Mouse (Mus musculus): ENCODE data around the gene Bicra. TPM values are rescaled to one million over a fixed set of nuclear protein-coding genes. Genes with fewer than 3 reads are reported as not detected.

The Bicra gene
- polyA plus RNA-seq, 1 experiment from 2014 or later = 4.7 TPM

GRCm38 (mm10) chr7:16044531-16044930, 3.2 kb downstream of the Bicra start:
- Histone ChIP-seq H3K27me3 (ENCODE audit: control insufficient read depth, insufficient read depth, low read length) (no peaks in the 10 kb centered on the region), H3K9ac (ENCODE audit: low read length) (no peak overlapping the region), H3K36me3 (ENCODE audit: control insufficient read depth, insufficient read depth) (no peaks in the 10 kb centered on the region), H3K4me3 (ENCODE audit: low read length) (no peak overlapping the region), H3K4me1 (ENCODE audit: control insufficient read depth, insufficient read depth, low read length) (peaks cover 31% of the 10 kb centered on the region), H3K27ac (ENCODE audit: low read length) (peak overlapping the region; percentile 34), H3K9me3 (replicated peaks; ENCODE audit: control insufficient read depth, low read length) (no peaks in the 10 kb centered on the region), H3K4me2 (ENCODE audit: low read depth, low read length) (no peak overlapping the region)
- no peak for ATAC-seq (replicated peaks; ENCODE audit: extremely low read depth, insufficient read depth, low FRiP score)
- 40% methylated on average over 5 of the region's 5 CpGs for WGBS

- H3K27me3 ChIP-seq (ENCODE audit: control insufficient read depth, insufficient read depth, low read length) = no peaks in the 10 kb centered on the region
- H3K4me1 ChIP-seq (ENCODE audit: control insufficient read depth, insufficient read depth, low read length) = peaks cover 25% of the 10 kb centered on the region
- H3K4me3 ChIP-seq (ENCODE audit: low read length) = no peak overlapping the region
- H3K4me2 ChIP-seq (ENCODE audit: low read depth, low read length) = peak overlapping the region; percentile 8
- no peaks in the 10 kb centered on the region for H3K36me3 ChIP-seq (ENCODE audit: control insufficient read depth, insufficient read depth)
- WGBS = 45% methylated on average over 3 of the region's 3 CpGs
- H3K27ac ChIP-seq (ENCODE audit: low read length) = peak overlapping the region; percentile 46
- H3K9me3 ChIP-seq (replicated peaks; ENCODE audit: control insufficient read depth, low read length) = no peaks in the 10 kb centered on the region
- H3K9ac ChIP-seq (ENCODE audit: low read length) = peak overlapping the region; percentile 24; the same call in 1 of the 2 replicates
- no peak for ATAC-seq (replicated peaks; ENCODE audit: extremely low read depth, insufficient read depth, low FRiP score)
These were observed 3.8 kb downstream of the Bicra start for GRCm38 (mm10) chr7:16043861-16044435.

GRCm38 (mm10) chr7:16042850-16043775, 4.6 kb downstream of the Bicra start:
- no peaks in the 10 kb centered on the region for H3K9me3 ChIP-seq (replicated peaks; ENCODE audit: control insufficient read depth, low read length)
- WGBS = 65% methylated on average over 10 of the region's 10 CpGs
- H3K9ac ChIP-seq (ENCODE audit: low read length) = no peak overlapping the region
- no peaks in the 10 kb centered on the region for H3K36me3 ChIP-seq (ENCODE audit: control insufficient read depth, insufficient read depth)
- H3K27ac ChIP-seq (ENCODE audit: low read length) = peak overlapping the region; percentile 46; the same call in 1 of the 2 replicates
- peak overlapping the region; percentile 8 for H3K4me2 ChIP-seq (ENCODE audit: low read depth, low read length)
- ATAC-seq (replicated peaks; ENCODE audit: extremely low read depth, insufficient read depth, low FRiP score) = no peak
- H3K4me1 ChIP-seq (ENCODE audit: control insufficient read depth, insufficient read depth, low read length) = peaks cover 24% of the 10 kb centered on the region
- H3K27me3 ChIP-seq (ENCODE audit: control insufficient read depth, insufficient read depth, low read length) = no peaks in the 10 kb centered on the region
- H3K4me3 ChIP-seq (ENCODE audit: low read length) = no peak overlapping the region

GRCm38 (mm10) chr7:16041208-16041607, 6.5 kb downstream of the Bicra start:
- no peak for ATAC-seq (replicated peaks; ENCODE audit: extremely low read depth, insufficient read depth, low FRiP score)
- 75% methylated on average over 2 of the region's 2 CpGs for WGBS
- no peaks in the 10 kb centered on the region for H3K36me3 ChIP-seq (ENCODE audit: control insufficient read depth, insufficient read depth)
- no peak overlapping the region for H3K4me3 ChIP-seq (ENCODE audit: low read length)
- H3K4me2 ChIP-seq (ENCODE audit: low read depth, low read length) = no peak overlapping the region
- H3K27ac ChIP-seq (ENCODE audit: low read length) = no peak overlapping the region
- peaks cover 26% of the 10 kb centered on the region for H3K4me1 ChIP-seq (ENCODE audit: control insufficient read depth, insufficient read depth, low read length)
- no peaks in the 10 kb centered on the region for H3K27me3 ChIP-seq (ENCODE audit: control insufficient read depth, insufficient read depth, low read length)
- H3K9ac ChIP-seq (ENCODE audit: low read length) = no peak overlapping the region
- H3K9me3 ChIP-seq (replicated peaks; ENCODE audit: control insufficient read depth, low read length) = no peaks in the 10 kb centered on the region

- no peak for ATAC-seq (replicated peaks; ENCODE audit: extremely low read depth, insufficient read depth, low FRiP score)
- peaks cover 16% of the 10 kb centered on the region for H3K4me1 ChIP-seq (ENCODE audit: control insufficient read depth, insufficient read depth, low read length)
- no peak overlapping the region for H3K27ac ChIP-seq (ENCODE audit: low read length)
- H3K27me3 ChIP-seq (ENCODE audit: control insufficient read depth, insufficient read depth, low read length) = no peaks in the 10 kb centered on the region
- no peak overlapping the region for H3K4me2 ChIP-seq (ENCODE audit: low read depth, low read length)
- 94% methylated on average over 5 of the region's 5 CpGs for WGBS
- H3K9me3 ChIP-seq (replicated peaks; ENCODE audit: control insufficient read depth, low read length) = no peaks in the 10 kb centered on the region
- no peak overlapping the region for H3K9ac ChIP-seq (ENCODE audit: low read length)
- H3K4me3 ChIP-seq (ENCODE audit: low read length) = no peak overlapping the region
- H3K36me3 ChIP-seq (ENCODE audit: control insufficient read depth, insufficient read depth) = no peaks in the 10 kb centered on the region
These were observed 8.4 kb downstream of the Bicra start for GRCm38 (mm10) chr7:16039363-16039762.

GRCm38 (mm10) chr7:16036972-16037371, 10.7 kb downstream of the Bicra start:
- H3K9ac ChIP-seq (ENCODE audit: low read length) = no peak overlapping the region
- no peak overlapping the region for H3K4me3 ChIP-seq (ENCODE audit: low read length)
- H3K4me2 ChIP-seq (ENCODE audit: low read depth, low read length) = no peak overlapping the region
- no peaks in the 10 kb centered on the region for H3K27me3 ChIP-seq (ENCODE audit: control insufficient read depth, insufficient read depth, low read length)
- H3K27ac ChIP-seq (ENCODE audit: low read length) = no peak overlapping the region
- peaks cover 18% of the 10 kb centered on the region for H3K4me1 ChIP-seq (ENCODE audit: control insufficient read depth, insufficient read depth, low read length)
- no peaks in the 10 kb centered on the region for H3K36me3 ChIP-seq (ENCODE audit: control insufficient read depth, insufficient read depth)
- 89% methylated on average over 6 of the region's 6 CpGs for WGBS
- ATAC-seq (replicated peaks; ENCODE audit: extremely low read depth, insufficient read depth, low FRiP score) = no peak
- no peaks in the 10 kb centered on the region for H3K9me3 ChIP-seq (replicated peaks; ENCODE audit: control insufficient read depth, low read length)

GRCm38 (mm10) chr7:16033580-16034461, 13.9 kb downstream of the Bicra start:
- H3K27ac ChIP-seq (ENCODE audit: low read length) = 0 out of 2 replicates have a peak overlapping the region, but pooled peaks have one; percentile 7

GRCm38 (mm10) chr7:16033059-16033458, 14.7 kb downstream of the Bicra start:
- H3K4me2 ChIP-seq (ENCODE audit: low read depth, low read length) = no peak overlapping the region
- 66% methylated on average over 1 of the region's 1 CpGs for WGBS
- H3K36me3 ChIP-seq (ENCODE audit: control insufficient read depth, insufficient read depth) = no peaks in the 10 kb centered on the region
- no peak overlapping the region for H3K9ac ChIP-seq (ENCODE audit: low read length)
- peaks cover 29% of the 10 kb centered on the region for H3K4me1 ChIP-seq (ENCODE audit: control insufficient read depth, insufficient read depth, low read length)
- no peaks in the 10 kb centered on the region for H3K27me3 ChIP-seq (ENCODE audit: control insufficient read depth, insufficient read depth, low read length)
- no peak for ATAC-seq (replicated peaks; ENCODE audit: extremely low read depth, insufficient read depth, low FRiP score)
- no peaks in the 10 kb centered on the region for H3K9me3 ChIP-seq (replicated peaks; ENCODE audit: control insufficient read depth, low read length)
- no peak overlapping the region for H3K27ac ChIP-seq (ENCODE audit: low read length)
- H3K4me3 ChIP-seq (ENCODE audit: low read length) = no peak overlapping the region

More at GRCm38 (mm10) chr7:16033580-16034461, 13.9 kb downstream of the Bicra start:
- Histone ChIP-seq H3K4me3 (ENCODE audit: low read length) (no peak overlapping the region), H3K27me3 (ENCODE audit: control insufficient read depth, insufficient read depth, low read length) (no peaks in the 10 kb centered on the region), H3K36me3 (ENCODE audit: control insufficient read depth, insufficient read depth) (no peaks in the 10 kb centered on the region), H3K4me1 (ENCODE audit: control insufficient read depth, insufficient read depth, low read length) (peaks cover 24% of the 10 kb centered on the region), H3K9me3 (replicated peaks; ENCODE audit: control insufficient read depth, low read length) (no peaks in the 10 kb centered on the region), H3K9ac (ENCODE audit: low read length) (no peak overlapping the region), H3K4me2 (ENCODE audit: low read depth, low read length) (no peak overlapping the region)
- WGBS = 85% methylated on average over 8 of the region's 8 CpGs
- ATAC-seq (replicated peaks; ENCODE audit: extremely low read depth, insufficient read depth, low FRiP score) = 0 out of 2 replicates have a peak, but pooled peaks have one; percentile 28

Measured in heart, embryonic 16.5 days (tissue).